Mouse (Mus musculus) retina, postnatal 1 day (tissue): ENCODE data around the gene Fbxo2.
"Not testable (repeated sequence)": the region's sequence is repeated elsewhere in the genome, so short reads cannot be mapped to it uniquely, and the experiment has no call there.

Source experiments
- DNase-seq: peaks from one replicate; pipeline ENCODE4 v3.0.0-alpha.2; 2012

The Fbxo2 gene

DNA sequence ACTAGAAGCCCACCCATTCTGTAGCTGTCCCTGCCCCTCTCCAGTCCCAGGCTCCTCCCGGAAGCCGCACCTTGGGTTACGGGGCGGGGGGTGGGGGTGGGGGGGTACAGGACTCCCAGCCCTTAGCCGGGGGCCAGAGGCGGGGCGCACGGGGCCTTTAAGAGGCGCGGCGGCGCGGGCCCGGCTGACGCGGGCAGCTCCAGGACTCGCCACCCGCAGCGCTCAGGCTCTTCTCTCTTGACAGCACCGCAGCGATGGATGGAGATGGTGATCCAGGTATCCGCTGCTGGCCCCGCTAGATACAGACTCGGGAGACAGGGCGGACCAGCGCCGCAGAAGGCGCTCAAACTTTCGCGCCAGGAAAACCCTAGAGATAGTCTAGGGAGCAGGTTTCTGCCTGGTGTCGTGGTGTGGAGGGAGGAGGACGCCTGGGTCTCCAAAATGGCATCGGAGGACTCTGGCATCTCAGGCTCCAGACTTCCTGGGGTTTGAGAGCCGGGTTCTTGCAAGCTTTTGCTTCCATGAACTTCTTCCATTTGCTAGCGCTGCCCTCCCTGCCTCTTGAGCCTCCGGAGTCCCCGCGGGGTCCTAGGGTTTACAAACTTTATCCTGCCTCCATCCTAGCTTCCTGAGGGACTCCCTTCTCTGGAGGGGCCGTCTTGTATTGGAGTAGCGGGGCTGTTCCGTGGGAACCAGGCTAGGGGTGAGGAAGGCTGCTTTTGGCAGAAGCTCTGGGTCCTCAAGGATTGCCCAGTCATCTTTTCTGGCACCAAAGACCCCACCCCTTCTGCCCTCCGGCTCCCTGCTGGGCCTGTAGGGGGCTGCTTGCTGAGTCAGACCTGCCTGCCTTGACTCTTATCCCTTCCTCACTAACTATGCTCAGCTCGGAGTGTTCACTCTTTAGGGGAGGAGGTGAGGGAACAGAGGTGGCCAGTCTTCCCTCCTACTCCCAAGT is at the start of gene Fbxo2, which contains the start of gene Fbxo44:
Gene Fbxo2 (plus strand): TSS at position 186 of the 955 bp plus-strand sequence.
Gene Fbxo44 (minus strand): TSS at position 47 of the 955 bp plus-strand sequence.
- DNase-seq, result no peak

- DNase-seq, result no peak
Measured at GRCm38 (mm10) chr4:148112519-148112918, 47.9 kb upstream of the Fbxo2 start.

GRCm38 (mm10) chr4:148114758-148115391 is 45.5 kb upstream of the Fbxo2 start:
- peak; percentile 90 for DNase-seq

DNA sequence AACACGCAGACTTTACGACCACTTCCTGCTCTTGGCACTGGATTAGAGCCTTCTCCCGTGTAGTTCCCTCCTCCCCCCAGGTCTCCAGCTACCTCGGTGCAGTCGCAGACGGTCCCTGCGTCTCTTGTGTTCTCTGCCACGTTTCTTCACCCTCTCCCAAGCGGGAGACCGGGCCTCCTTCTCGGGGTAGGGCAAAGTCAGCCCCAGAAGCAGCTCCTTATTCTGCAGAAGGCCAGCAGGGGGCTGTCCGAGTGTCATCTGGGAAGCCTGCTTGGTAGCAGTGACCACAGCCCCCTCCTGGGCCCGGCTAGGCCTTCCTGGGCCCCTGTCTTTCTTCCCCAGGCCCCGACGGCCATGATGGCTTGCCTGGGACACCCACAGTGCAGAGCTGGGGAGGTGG is 45.0 kb upstream of the Fbxo2 start:
- DNase-seq, result peak; percentile 59

- no peak for DNase-seq
Measured at GRCm38 (mm10) chr4:148116657-148117056, 43.8 kb upstream of the Fbxo2 start.

DNA sequence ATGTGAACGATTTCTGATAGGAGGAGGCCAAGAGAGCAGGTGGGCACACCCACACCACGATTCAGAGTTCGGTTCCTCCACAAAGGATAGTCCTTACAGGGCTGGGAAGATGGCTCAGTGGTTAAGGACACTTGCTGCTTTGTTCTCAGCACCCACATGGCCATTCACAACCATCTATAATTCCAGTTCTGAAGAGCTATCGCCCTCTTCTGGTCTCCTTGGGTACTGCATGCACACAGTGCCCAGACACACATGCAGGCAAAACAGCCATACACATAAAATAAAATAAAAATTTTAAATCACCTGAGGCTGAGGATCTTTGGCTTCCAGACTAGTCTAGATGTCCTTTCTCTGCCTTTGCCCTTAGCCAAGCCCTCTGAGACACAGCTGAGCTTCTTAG is 43.0 kb upstream of the Fbxo2 start:
- peak; percentile 16 for DNase-seq

DNA sequence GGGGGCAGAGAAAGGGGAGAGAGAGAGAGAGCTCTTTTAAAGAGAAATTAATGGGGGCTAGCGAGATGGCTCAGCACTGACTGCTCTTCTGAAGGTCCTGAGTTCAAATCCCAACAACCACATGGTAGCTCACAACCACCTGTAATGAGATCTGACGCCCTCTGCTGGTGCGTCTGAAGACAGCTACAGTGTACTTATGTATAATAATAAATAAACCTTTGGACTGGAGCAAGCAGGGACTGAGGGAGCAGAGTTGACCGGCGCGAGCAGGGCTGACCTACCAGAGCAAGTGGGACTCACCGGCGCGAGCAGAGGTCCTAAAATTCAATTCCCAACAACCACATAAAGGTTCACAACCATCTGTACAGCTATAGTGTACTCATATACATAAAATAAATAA is 40.8 kb upstream of the Fbxo2 start:
- not testable (repeated sequence) for DNase-seq

- no peak for DNase-seq
Measured at GRCm38 (mm10) chr4:148120555-148120954, 39.9 kb upstream of the Fbxo2 start.

- DNase-seq, result no peak
Measured at GRCm38 (mm10) chr4:148121362-148121761, 39.1 kb upstream of the Fbxo2 start.

GRCm38 (mm10) chr4:148121982-148122693 is 38.3 kb upstream of the Fbxo2 start:
- DNase-seq, result peak; percentile 82

GRCm38 (mm10) chr4:148122694-148123066 is 37.7 kb upstream of the Fbxo2 start:
- DNase-seq, result no peak

DNA sequence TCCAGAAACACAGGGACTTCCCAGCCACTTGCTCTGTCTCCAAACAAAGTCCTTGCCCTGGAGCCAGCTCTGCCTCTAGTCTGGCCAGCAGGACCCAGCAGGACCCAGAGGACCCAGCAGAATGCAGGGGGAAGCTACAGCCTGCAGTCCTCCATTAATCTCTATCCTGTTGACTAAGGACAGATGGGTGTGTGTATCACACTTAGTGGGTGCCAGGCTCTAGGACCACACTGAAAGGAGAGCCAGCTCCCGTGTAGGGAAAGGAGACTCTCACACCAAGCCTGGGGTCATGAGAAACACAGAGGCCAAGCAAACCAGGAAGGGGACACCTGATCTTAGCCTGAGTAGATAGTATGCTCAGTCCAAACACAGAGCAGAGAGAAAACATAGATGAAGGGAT is 32.2 kb upstream of the Fbxo2 start:
- no peak for DNase-seq

GRCm38 (mm10) chr4:148128672-148129071 is 31.7 kb upstream of the Fbxo2 start:
- no peak for DNase-seq

DNA sequence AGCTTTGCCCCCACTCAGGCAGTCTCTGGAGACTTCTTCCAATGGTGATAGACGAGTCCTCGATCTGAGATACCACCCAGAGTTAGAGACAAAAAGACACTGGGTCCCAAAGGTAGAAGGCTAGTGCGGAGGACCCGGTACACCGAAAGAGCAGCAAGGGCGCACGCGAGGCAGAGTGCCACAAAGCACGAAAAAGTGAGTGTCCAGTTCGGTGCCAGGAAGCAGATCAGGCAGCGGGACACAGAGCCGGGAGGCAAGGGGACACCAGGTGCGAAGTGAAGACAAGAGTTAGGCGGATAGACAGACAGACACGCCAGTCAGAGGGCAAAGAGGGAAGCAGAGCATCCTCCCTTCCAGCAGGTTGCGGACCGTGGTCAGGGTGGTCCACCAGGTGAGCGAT is 30.3 kb upstream of the Fbxo2 start, which contains the start of gene Mad2l2:
Gene Mad2l2 (plus strand): TSS at position 252 of the 400 bp plus-strand sequence.
- peak; percentile 35 for DNase-seq

DNA sequence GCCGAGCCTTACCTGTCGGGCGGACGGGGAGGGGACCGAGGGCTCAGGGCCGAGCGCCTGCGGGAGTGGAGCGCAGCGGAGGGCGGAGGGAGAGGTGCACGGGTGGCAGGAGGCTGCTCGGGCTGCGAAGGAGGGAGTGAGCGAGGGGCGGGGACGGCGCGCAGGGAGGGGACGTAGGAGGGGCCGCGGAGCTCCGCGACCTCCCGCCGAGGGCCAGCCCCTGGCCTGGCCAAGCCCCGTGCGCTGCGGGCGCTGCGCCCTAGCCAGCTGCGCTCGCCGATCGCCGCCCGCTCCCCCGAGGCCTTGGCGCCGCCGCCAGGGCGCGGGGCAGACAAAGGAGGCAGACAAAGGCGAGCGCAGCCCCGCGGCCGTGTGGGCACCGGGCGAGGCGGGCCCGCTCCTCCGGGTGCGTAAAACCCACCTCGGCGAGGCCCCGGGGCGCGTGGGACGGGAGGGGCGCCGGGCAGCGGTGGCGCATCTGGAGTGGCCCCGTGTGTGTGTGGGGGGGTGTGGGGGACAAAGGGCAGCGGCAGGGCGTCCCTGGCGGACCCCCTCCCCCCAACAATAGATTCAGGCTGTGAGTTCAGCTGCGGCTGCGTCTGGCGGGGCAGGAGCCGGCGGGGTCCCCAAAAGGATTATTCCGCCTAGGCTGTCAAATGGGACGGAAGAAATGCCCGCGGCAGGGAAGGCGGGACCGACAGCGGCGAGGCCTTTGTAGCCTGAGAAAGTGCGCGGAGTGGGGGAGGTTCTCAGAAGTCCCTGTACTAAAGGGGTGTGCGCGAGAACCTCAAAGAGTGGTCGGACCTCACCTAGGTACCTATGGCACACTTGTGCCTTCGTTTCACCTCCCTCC is 29.6 kb upstream of the Fbxo2 start, which contains the start of gene Draxin:
Gene Draxin (minus strand): TSS at position 138 of the 853 bp plus-strand sequence.
- peak; percentile 89 for DNase-seq

DNA sequence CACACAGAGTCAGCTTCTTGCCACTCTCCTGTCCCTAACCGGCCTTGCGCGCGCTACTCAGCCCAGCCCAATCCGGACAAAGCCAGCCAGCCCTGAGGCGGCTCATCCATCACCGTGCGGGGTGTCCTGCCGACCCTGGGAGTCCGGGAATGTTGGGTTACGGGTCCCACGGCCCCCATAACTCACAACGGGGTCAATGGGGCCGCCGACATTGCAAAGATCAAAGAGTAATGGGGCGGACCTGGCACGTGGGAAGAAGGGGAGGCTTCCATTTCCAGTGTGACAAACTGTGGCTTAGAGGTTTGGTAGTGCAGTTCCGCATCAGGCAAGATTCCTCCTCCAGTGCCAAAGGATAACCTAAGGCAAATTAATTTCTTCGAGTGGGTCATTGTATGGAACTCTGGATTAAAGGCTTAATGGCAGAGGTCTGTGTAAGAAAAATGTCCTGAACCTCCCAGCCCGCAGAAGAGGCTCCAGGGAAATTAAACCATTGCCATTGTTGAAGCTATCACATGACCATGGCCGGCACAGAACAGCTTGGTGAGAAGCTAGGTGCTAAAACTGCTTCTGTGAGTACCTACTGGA is 28.8 kb upstream of the Fbxo2 start:
- DNase-seq, result peak; percentile 64

DNA sequence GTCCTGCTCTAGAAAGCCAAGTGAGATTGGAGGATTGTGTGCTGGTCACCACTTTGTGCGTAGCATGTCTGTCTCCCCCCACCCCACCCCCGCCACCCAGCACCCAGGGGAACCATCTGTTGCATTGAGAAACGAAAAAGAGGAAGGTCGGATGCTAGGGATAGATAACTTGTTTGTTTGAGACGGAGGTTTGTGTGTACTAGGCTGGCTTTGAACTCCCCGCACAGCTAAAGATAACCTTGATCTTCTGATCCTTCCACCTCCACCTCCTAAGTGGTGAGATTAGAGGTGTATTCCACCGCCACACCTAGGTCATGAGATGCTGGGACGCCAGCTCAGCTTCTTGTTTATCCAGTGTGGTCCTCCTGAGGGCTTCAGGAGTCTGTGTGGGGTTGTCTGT is 25.4 kb upstream of the Fbxo2 start:
- no peak for DNase-seq

DNA sequence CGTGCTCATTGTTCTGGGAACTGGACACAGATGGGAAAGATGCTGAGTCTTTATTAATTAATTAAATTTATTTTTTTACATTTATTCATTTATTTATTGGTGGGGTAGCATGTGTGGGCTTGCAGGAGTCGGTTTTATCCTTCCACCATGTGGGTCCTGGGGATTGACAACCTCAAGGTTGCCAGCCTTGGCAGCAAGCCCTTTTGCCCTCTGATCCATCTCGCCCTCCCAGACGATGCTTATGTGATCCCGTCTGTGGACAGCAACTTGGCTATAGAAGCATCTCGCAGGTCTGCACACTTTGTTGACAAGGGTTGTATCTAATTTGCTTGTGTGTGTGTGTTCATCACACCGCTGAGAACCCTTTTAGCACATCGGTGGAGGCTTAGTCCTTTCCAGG is 22.9 kb upstream of the Fbxo2 start:
- DNase-seq, result no peak

DNA sequence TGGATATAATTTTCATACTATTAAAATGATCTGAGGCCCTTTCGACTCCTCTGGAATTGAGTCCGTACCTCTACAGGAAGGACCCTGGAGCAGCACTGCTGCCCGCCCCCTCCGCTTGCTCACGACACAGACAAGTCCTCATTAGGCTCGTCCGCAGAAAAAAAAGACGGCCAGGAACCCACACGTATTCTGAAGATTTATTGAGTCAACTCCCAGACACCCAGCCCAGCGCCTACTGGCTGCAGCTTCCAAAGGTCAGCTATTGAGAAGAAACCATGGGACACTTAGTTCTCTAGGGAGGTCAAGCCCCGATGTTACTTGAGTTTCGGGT is 20.7 kb upstream of the Fbxo2 start:
- DNase-seq, result no peak

- DNase-seq, result peak; percentile 95
Measured at GRCm38 (mm10) chr4:148140098-148141011, 20.1 kb upstream of the Fbxo2 start.

GRCm38 (mm10) chr4:148143721-148144120 is 16.7 kb upstream of the Fbxo2 start:
- no peak for DNase-seq
